Mouse (Mus musculus) MEL (cell line): ENCODE measurements around the gene Clip4. TPM values are rescaled to one million over a fixed set of nuclear protein-coding genes. Genes with fewer than 3 reads are reported as not detected.

Source experiments
- DNase-seq: peaks from one replicate; pipeline ENCODE4 v3.0.0; 2011; ENCODE audit warnings: low read depth, low spot score
- H3K27ac ChIP-seq: 2 replicates; pipeline ENCODE4 v1.5.1; 2012; ENCODE audit warnings: low read depth, mild to moderate bottlenecking, control low read depth, low read length, moderate library complexity; ENCODE audit not compliant: control insufficient read depth
- H3K27me3 ChIP-seq, 2 experiments: fragments of 150-350 bp in 1 of 2; sonication (generic) in 1 of 2; 2 replicates each; pipeline ENCODE4 v1.6.1; 2012; ENCODE audit warnings: low read length in 2 of 2, mild to moderate bottlenecking in 2 of 2, improper control_type of control experiment in 1 of 2, moderate library complexity in 1 of 2; ENCODE audit not compliant: insufficient read depth in 2 of 2, control insufficient read depth in 1 of 2
- H3K36me3 ChIP-seq, 2 experiments: 2 replicates each; pipeline ENCODE4 v1.6.1; 2012 to 2014; ENCODE audit warnings: low read length in 2 of 2, improper control_type of control experiment in 1 of 2, inconsistent platforms in 1 of 2, mild to moderate bottlenecking in 1 of 2; ENCODE audit not compliant: insufficient read depth in 2 of 2, control insufficient read depth in 1 of 2
- H3K4me1 ChIP-seq, 2 experiments: fragments of 150-350 bp in 1 of 2; sonication (generic) in 1 of 2; 2 replicates each; pipeline ENCODE4 v1.6.1; 2012; ENCODE audit warnings: low read length in 2 of 2, improper control_type of control experiment in 1 of 2, mild to moderate bottlenecking in 1 of 2; ENCODE audit not compliant: insufficient read depth in 2 of 2, control insufficient read depth in 1 of 2
- H3K4me3 ChIP-seq, 2 experiments: fragments of 150-350 bp in 1 of 2; sonication (generic) in 1 of 2; 2 replicates each; pipeline ENCODE4 v1.5.1; 2012; ENCODE audit warnings: low read depth in 2 of 2, low read length in 2 of 2, mild to moderate bottlenecking in 2 of 2, moderate library complexity in 2 of 2, control low read depth in 1 of 2, improper control_type of control experiment in 1 of 2; ENCODE audit not compliant: control insufficient read depth in 1 of 2, insufficient read depth in 1 of 2
- H3K79me2 ChIP-seq: 2 replicates; pipeline ENCODE4 v1.6.1; 2012; ENCODE audit warnings: mild to moderate bottlenecking, low read length, moderate library complexity; ENCODE audit not compliant: control insufficient read depth, poor library complexity, insufficient read depth
- H3K9ac ChIP-seq: 2 replicates; pipeline ENCODE4 v1.6.1; 2012; ENCODE audit warnings: low read depth, mild to moderate bottlenecking, control low read depth, low read length, moderate library complexity; ENCODE audit not compliant: control insufficient read depth, poor library complexity, severe bottlenecking
- H3K9me3 ChIP-seq: fragments of 150-350 bp; sonication (generic); replicated peaks from 2 replicates; pipeline ENCODE4 v1.6.1; 2012; ENCODE audit warnings: mild to moderate bottlenecking, low read length, improper control_type of control experiment, moderate library complexity; ENCODE audit not compliant: insufficient read depth
- CHD1 ChIP-seq: IDR thresholded peaks from 2 replicates; pipeline ENCODE4 v1.6.1; 2012; ENCODE audit warnings: low read depth, mild to moderate bottlenecking, inconsistent platforms, low read length, improper control_type of control experiment
- CTCF ChIP-seq, 3 experiments: IDR thresholded peaks in 2 of 3; conservative IDR thresholded peaks in 1 of 3; 2 replicates each; pipeline ENCODE4 v1.5.1; 2011 to 2012; ENCODE audit warnings: low read length in 3 of 3, low read depth in 2 of 3, mild to moderate bottlenecking in 2 of 3, improper control_type of control experiment in 1 of 3, inconsistent platforms in 1 of 3, mixed read lengths in 1 of 3, moderate library complexity in 1 of 3; ENCODE audit not compliant: control insufficient read depth in 1 of 3, insufficient read depth in 1 of 3, poor library complexity in 1 of 3, severe bottlenecking in 1 of 3
- E2F4 ChIP-seq: IDR thresholded peaks from 2 replicates; pipeline ENCODE4 v1.6.1; 2011; ENCODE audit warnings: low read depth, low read length, improper control_type of control experiment, borderline replicate concordance
- ELF1 ChIP-seq: IDR thresholded peaks from 2 replicates; pipeline ENCODE4 v1.6.1; 2014; ENCODE audit warnings: low read depth, mild to moderate bottlenecking, inconsistent platforms, low read length, improper control_type of control experiment, moderate library complexity
- EP300 ChIP-seq, 2 experiments: IDR thresholded peaks; 2 replicates each; pipeline ENCODE4 v1.6.1; 2011; ENCODE audit warnings: improper control_type of control experiment in 2 of 2, low read length in 2 of 2, low read depth in 1 of 2, mild to moderate bottlenecking in 1 of 2
- GATA1 ChIP-seq: IDR thresholded peaks from 2 replicates; pipeline ENCODE4 v1.6.1; 2011; ENCODE audit warnings: low read depth, low read length, improper control_type of control experiment
- HCFC1 ChIP-seq: IDR thresholded peaks from 2 replicates; pipeline ENCODE4 v1.6.1; 2012; ENCODE audit warnings: low read depth, mild to moderate bottlenecking, inconsistent platforms, low read length, improper control_type of control experiment, moderate library complexity
- JUND ChIP-seq: IDR thresholded peaks from 2 replicates; pipeline ENCODE4 v1.6.1; 2011; ENCODE audit warnings: low read depth, mild to moderate bottlenecking, improper control_type of control experiment, low read length
- MAFK ChIP-seq: IDR thresholded peaks from 2 replicates; pipeline ENCODE4 v1.6.1; 2011; ENCODE audit warnings: low read depth, mild to moderate bottlenecking, low read length, improper control_type of control experiment, borderline replicate concordance
- MAX ChIP-seq: IDR thresholded peaks from 2 replicates; pipeline ENCODE4 v1.6.1; 2011; ENCODE audit warnings: low read length, improper control_type of control experiment
- MAZ ChIP-seq: IDR thresholded peaks from 2 replicates; pipeline ENCODE4 v1.6.1; 2012; ENCODE audit warnings: low read depth, mild to moderate bottlenecking, inconsistent platforms, low read length, improper control_type of control experiment
- MXI1 ChIP-seq: IDR thresholded peaks from 2 replicates; pipeline ENCODE4 v1.6.1; 2011; ENCODE audit warnings: mild to moderate bottlenecking, low read depth, low read length, improper control_type of control experiment
- NELFE ChIP-seq: IDR thresholded peaks from 2 replicates; pipeline ENCODE4 v1.6.1; 2011; ENCODE audit warnings: low read depth, low read length, improper control_type of control experiment
- POLR2A ChIP-seq, 2 experiments: IDR thresholded peaks; 2 replicates each; pipeline ENCODE4 v1.6.1; 2011 to 2012; ENCODE audit warnings: low read length in 2 of 2, mild to moderate bottlenecking in 2 of 2, control low read depth in 1 of 2, improper control_type of control experiment in 1 of 2, low read depth in 1 of 2, moderate library complexity in 1 of 2; ENCODE audit not compliant: control insufficient read depth in 1 of 2, insufficient read depth in 1 of 2, poor library complexity in 1 of 2
- RAD21 ChIP-seq: IDR thresholded peaks from 2 replicates; pipeline ENCODE4 v1.6.1; 2011; ENCODE audit warnings: mild to moderate bottlenecking, low read depth, low read length, improper control_type of control experiment
- SIN3A ChIP-seq: IDR thresholded peaks from 2 replicates; pipeline ENCODE4 v1.6.1; 2012; ENCODE audit warnings: low read length, improper control_type of control experiment, inconsistent platforms
- TAL1 ChIP-seq: IDR thresholded peaks from 2 replicates; pipeline ENCODE4 v1.6.1; 2012; ENCODE audit warnings: mild to moderate bottlenecking, inconsistent platforms, low read length, moderate library complexity, mixed read lengths
- TBP ChIP-seq: IDR thresholded peaks from 2 replicates; pipeline ENCODE4 v1.8.0; 2011; ENCODE audit warnings: low read depth, low read length, improper control_type of control experiment
- TCF12 ChIP-seq: IDR thresholded peaks from 2 replicates; pipeline ENCODE4 v1.6.1; 2014; ENCODE audit warnings: low read depth, mild to moderate bottlenecking, inconsistent platforms, low read length, improper control_type of control experiment, moderate library complexity
- USF1 ChIP-seq: IDR thresholded peaks from 2 replicates; pipeline ENCODE4 v1.6.1; 2014; ENCODE audit warnings: low read depth, mild to moderate bottlenecking, inconsistent platforms, low read length, improper control_type of control experiment, moderate library complexity
- ZNF384 ChIP-seq: IDR thresholded peaks from 2 replicates; pipeline ENCODE4 v1.6.1; 2012; ENCODE audit warnings: low read depth, mild to moderate bottlenecking, inconsistent platforms, low read length, improper control_type of control experiment
- polyA plus RNA-seq, 2 experiments: library from polyadenylated mRNA; stranded (reverse) in 1 of 2; unstranded in 1 of 2; fragments of >175 nt in 1 of 2; fragments of >200 nt in 1 of 2; gene quantifications; 2 replicates each; pipeline versions ENCODE4 v1.2.1 to v1.2.4; 2012; ENCODE audit warnings: low replicate concordance in 2 of 2, low read depth in 1 of 2; ENCODE audit not compliant: insufficient read length in 2 of 2, insufficient read depth in 1 of 2, missing spikeins in 1 of 2
- total RNA-seq: library from RNA; depleted of rRNA; stranded (reverse); fragments of 300-350 nt; gene quantifications from 2 replicates; pipeline ENCODE4 v1.2.3, GENCODE M21; 2012

Gene Clip4
- total and polyA plus RNA-seq, 3 experiments: not detected

DNA sequence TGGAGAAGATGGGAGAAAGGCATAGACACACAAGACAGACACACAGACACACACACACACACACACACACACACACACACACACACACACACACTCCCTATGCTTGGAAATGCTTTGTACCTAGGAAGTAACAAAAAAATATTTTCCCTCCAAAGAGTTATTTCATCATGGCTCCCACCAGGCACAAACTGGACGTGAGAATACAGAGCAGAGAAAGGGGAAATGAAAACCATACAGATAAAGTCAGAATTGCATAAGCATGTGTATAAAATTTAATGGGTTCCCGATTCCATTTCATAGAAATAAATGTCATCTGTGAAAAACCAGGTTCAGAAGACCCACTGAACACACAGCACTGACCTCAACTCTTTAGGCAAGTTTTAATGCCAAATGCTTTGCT is 99.6 kb downstream of the Clip4 start:
- Histone ChIP-seq H3K36me3 (no peaks in the 10 kb centered on the region), H3K79me2 (no peaks in the 10 kb centered on the region), H3K27ac (no peak overlapping the region), H3K9ac (no peak overlapping the region), H3K9me3 (no peaks in the 10 kb centered on the region)
- no peak for DNase-seq
- TF ChIP-seq TCF12 (no peak), CTCF (IDR thresholded peaks at IDR 0.05 in 2 of 3, conservative IDR thresholded peaks at IDR 0.05 in 1 of 3; ENCODE audit: control insufficient read depth in 1 of 3, insufficient read depth in 1 of 3, low read depth in 2 of 3, low read length in 3 of 3, poor library complexity in 1 of 3, severe bottlenecking in 1 of 3) (no peak), JUND (no peak), NELFE (no peak), TBP (no peak), SIN3A (no peak), HCFC1 (no peak), USF1 (no peak), MAZ (no peak), E2F4 (no peak), GATA1 (no peak), CHD1 (no peak), TAL1 (no peak), MAX (no peak), ELF1 (no peak), EP300 (IDR thresholded peaks at IDR 0.05; ENCODE audit: low read depth in 1 of 2, low read length in 2 of 2) (no peak), POLR2A (IDR thresholded peaks at IDR 0.05; ENCODE audit: control insufficient read depth in 1 of 2, insufficient read depth in 1 of 2, low read depth in 1 of 2, low read length in 2 of 2, poor library complexity in 1 of 2) (no peak), RAD21 (no peak)
- TF ChIP-seq, all 39 proteins: peak for 0
- Histone ChIP-seq H3K4me1 (no peaks in the 10 kb centered on the region), H3K27me3 (no peaks in the 10 kb centered on the region), H3K4me3 (no peak overlapping the region)

DNA sequence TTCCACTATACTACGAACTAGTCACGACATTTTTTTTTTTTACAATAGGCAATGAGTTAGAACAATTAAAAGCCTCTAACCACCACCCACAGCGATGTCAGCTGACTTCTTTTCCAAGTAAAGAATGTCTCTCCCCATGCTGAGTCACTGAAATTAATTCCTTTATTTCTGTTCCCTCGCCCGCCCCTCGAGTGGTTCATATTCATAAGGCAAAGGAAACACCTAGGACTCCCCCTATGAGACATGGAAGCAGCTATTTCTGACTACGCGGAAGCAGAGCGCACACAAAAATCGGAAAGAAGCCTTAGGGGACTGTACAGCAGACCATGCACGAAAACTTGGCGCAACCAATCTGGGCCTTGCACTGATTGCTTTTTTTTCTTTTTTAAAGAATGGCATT is 100.6 kb downstream of the Clip4 start:
- H3K4me3 ChIP-seq: no peak overlapping the region
- TF ChIP-seq POLR2A (IDR thresholded peaks at IDR 0.05; ENCODE audit: control insufficient read depth in 1 of 2, insufficient read depth in 1 of 2, low read depth in 1 of 2, low read length in 2 of 2, poor library complexity in 1 of 2) (no peak), MXI1 (no peak), MAFK (no peak), CTCF (IDR thresholded peaks at IDR 0.05 in 2 of 3, conservative IDR thresholded peaks at IDR 0.05 in 1 of 3; ENCODE audit: control insufficient read depth in 1 of 3, insufficient read depth in 1 of 3, low read depth in 2 of 3, low read length in 3 of 3, poor library complexity in 1 of 3, severe bottlenecking in 1 of 3) (no peak), ZNF384 (no peak)
- TF ChIP-seq, all 39 proteins: peak for 0
- no peaks in the 10 kb centered on the region for H3K9me3 ChIP-seq
- H3K9ac ChIP-seq: no peak overlapping the region
- H3K36me3 ChIP-seq: no peaks in the 10 kb centered on the region
- H3K79me2 ChIP-seq: no peaks in the 10 kb centered on the region
- no peaks in the 10 kb centered on the region for H3K27me3 ChIP-seq
- DNase-seq: no peak
- no peak overlapping the region for H3K27ac ChIP-seq
- no peaks in the 10 kb centered on the region for H3K4me1 ChIP-seq
